Mouse (Mus musculus) lung, adult 18-20 months (tissue): Measurements from ENCODE around the gene Ucp3.
"Not testable (repeated sequence)": the region's sequence is repeated elsewhere in the genome, so short reads cannot be mapped to it uniquely, and the experiment has no call there.

Experiments used
- DNase-seq, 2 experiments: peaks; one replicate each; pipeline ENCODE4 v3.0.0; 2022; ENCODE audit warnings: mixed read lengths in 2 of 2

Gene Ucp3

DNA sequence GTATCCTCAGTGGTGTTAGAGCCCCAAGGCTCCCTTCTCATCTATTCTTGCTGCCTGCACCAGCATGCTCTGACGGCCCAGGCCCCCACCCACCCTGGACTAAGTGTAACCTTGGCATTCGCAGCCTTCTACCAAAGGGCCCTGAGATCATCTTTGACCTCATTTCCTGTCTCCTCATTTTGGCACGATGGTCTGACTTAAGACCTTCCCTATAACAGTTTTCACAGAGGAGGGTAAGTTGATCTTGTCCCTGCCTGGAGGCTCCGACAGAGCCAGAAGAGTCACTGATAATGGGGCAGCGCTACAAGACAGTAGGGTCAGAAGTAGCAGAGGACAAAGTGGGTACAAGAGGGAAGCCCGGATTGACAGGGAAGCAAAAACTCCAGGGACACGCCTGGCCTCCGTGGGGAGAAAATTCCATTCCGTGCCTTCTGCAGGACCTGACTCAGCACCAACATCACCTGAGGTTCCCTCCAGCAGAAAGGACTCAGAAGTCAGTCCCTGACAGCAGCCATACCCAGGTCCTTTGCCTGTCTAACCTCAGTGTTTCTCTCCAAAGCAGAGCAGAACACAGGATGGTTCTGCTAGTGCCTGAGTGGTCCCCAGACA lies 1.2 kb downstream of the Ucp3 start:
- DNase-seq, result no peak

DNA sequence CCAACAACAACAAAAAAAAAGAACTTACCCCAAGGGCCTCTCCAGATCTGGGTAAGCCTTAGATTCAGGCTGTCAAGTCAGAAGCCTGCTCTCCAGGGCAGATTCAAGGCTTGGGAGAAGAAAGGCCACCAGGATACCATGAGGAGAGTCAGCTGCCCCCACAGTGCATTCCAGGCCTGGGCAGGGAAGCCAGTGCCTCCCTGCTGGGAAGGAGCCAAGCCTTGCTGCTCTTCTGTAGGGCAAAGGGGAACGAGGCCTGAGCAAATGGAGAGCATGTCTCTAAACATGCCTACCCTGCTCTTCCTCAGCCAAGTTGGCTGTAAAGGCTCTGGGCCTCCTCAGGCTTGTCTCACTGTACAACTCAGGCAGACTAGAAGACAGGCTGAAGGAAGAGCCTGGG lies 1.9 kb downstream of the Ucp3 start:
- DNase-seq, result peak; percentile 62 to 76

DNA sequence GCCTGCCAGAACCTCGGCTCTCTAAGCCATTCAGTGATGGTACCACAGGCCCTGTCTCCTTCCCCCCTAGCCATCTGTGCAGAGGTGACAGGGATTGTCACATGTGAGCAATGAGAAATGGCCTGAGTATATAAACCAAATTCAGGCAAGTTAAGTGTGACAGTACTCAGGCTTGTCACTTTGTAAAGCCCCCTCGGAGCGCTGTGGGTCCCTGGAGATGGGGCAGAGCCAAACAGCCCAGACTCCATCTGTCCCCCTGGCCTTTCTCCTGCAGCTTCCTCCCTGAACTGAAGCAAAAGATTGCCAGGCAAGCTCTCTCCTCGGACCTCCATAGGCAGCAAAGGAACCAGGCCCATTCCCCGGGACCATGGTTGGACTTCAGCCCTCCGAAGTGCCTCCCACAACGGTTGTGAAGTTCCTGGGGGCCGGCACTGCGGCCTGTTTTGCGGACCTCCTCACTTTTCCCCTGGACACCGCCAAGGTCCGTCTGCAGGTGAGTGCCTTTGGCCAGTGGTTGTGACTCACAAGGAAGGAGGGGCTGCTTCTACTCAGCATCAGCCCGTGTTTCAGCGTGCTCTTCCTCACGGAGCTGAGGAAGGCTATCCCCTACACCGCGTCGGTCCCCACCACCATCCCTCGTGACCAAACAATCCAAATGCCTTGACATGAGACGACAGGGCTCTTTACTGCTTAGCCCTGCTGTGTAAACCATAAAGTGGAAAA lies 6.5 kb downstream of the Ucp3 start:
- no peak for DNase-seq

DNA sequence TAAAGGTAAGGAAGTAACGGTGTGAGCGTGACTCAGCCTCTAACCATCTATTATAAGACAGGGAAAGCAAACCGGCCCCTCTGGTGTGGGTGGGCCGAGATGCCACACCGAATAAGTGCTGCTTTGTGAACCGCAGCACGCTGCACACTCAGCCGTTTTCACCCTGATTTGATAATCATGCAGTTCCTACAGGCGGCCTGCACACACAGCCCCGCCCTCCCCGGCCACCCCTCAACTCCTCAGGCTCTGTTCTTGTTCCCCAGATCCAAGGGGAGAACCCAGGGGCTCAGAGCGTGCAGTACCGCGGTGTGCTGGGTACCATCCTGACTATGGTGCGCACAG lies 7.0 kb downstream of the Ucp3 start:
- no peak for DNase-seq

DNA sequence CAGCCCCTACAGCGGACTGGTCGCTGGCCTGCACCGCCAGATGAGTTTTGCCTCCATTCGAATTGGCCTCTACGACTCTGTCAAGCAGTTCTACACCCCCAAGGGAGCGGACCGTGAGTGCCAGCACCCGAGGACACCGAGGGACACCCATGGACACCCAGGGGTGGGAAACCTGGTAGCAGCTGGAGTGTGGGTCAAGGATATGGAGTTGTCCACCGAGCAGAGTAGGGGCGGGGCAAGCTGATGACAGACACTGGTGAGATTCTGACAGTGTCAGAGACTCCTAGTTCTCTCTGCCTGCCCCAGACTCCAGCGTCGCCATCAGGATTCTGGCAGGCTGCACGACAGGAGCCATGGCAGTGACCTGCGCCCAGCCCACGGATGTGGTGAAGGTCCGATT lies 7.4 kb downstream of the Ucp3 start:
- DNase-seq, result no peak

DNA sequence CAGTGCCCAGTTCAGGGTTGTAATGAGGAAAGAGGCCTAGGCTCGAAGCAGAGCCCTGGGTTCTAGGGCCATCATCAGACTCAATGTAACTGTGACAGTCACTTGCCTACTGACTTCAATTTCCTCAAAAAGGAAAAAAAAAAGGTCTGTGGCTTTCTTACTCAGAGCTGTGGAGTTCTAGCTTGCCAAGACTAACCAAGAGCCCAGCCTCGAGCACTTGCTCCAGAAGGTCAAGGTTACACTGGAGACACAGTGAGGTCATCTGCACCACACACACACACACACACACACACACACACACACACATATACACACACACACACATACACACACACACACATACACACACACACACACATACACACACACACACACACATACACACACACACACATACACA lies 9.3 kb downstream of the Ucp3 start:
- not testable (repeated sequence) for DNase-seq

DNA sequence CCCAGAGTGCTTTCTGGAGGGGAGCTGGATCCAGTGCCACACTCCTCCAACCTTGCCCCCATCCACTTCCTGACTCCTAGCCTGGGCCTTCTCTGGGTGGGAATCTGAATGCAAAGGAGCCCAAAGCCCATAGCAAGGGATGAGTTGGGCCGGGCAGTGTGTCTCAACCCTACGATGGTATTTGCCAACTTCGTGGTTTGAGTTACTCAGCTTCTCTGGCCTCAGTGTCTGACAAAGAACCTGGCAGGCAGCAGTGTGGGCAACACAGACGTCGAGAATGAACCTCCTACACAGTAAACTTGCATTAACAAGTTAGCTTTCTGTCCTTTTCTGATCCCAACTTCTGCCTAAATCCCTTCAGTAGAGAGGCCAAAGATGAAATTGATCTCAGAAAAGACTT lies 11.7 kb downstream of the Ucp3 start:
- DNase-seq, result no peak

DNA sequence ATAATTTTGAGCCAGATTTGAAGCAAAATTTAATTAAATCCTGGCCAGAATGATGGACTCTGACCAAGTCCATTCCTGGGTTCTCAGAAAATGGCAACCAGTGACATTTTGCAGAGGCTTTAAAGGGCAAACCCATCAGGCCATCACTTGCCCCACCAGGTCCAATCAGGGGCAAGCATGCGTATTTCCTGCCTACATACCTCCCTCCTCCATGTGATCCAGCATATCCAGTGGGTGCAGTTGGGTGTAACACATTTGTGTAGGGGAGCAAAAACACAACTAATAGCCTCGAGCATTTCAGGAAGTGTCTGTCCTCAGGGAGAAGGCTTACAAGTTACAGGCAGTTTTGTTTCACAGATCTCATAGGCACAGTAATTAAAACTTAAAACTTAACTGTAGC lies 14.5 kb downstream of the Ucp3 start:
- DNase-seq, result no peak

DNA sequence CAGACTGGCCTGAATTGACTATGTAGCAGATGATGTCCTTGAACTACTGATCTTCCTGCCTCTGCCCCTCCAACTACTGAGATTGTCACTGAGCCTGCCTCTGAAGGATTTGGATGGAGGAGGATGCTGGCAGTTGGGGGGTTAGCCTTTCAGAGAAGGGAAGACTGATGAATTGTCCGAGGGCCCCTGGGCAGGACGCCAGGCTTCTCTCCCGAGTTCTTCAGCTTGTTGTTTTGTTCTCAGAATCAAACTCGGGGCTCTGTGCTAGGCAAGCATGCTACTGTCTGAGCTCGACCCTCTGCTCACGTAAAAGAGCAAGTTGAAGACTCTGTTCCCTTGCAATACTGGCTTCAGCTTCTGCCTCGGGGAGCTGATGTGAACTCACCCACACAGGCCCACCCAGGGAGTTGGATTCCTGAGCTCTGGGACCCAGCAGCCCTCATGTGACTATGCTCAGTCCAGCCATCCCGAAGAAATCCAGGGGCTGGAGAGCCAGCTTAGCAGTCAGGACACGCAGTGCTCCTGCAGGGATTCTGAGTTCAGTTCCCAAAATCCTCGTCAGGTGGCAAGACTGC lies 15.8 kb downstream of the Ucp3 start:
- no peak for DNase-seq

DNA sequence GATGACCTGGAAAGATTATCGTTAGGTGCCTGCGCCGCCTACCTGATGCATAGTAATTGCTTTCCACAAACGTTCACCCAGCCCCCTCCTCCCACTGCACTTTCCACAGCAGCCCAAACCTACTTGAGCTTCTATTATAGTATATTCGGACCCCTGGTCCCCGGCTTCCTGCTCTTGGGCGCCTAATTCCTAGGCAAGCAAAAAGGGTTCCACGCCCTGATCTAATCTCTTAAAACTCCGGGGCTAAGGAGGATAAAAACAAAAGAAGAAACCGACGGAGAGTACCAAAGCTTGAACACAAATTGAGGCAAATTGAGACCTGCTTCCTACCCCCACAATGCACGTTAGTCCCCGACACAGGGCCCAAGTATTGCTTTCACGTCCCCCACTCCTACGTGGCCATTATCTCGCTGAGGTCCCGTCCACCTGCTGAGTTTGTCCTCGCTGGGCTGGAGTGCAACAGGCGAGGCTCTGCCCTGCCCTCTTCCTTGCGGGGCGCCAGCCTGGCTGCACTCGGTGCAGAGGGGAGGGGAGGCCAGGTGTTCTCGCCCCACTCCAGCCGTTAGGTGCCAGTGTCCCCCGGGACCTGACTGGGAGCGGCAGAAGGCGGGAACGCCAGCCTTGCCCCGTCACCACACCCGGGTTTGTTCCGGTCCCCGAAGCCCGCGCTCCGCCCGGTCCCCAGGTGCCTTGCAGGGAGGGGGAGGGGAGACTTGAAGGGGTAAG lies 19.8 kb downstream of the Ucp3 start:
- DNase-seq, result peak; percentile 50 to 88

DNA sequence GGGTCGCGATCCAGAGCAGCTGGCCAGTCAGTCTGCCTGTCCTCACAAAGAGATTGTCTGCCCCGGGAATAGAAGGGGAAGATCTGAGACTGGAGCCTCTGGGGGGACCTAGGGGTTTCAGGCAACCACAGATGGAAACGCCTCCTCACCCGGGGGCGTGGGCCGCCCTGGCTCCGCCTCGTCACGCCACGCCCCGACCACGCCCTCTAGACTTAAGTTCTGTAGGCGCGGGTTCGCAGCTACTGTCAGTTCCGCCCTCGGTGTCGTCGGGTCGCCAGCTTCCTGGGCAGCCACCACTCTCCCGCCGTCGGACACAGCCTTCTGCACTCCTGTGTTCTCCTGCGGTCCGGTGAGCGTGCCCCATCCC lies 20.3 kb downstream of the Ucp3 start, which contains the start of gene Ucp2:
Ucp2 (plus strand) TSS at position 221 of the 367 bp plus-strand sequence.
- DNase-seq, result peak; percentile 96

DNA sequence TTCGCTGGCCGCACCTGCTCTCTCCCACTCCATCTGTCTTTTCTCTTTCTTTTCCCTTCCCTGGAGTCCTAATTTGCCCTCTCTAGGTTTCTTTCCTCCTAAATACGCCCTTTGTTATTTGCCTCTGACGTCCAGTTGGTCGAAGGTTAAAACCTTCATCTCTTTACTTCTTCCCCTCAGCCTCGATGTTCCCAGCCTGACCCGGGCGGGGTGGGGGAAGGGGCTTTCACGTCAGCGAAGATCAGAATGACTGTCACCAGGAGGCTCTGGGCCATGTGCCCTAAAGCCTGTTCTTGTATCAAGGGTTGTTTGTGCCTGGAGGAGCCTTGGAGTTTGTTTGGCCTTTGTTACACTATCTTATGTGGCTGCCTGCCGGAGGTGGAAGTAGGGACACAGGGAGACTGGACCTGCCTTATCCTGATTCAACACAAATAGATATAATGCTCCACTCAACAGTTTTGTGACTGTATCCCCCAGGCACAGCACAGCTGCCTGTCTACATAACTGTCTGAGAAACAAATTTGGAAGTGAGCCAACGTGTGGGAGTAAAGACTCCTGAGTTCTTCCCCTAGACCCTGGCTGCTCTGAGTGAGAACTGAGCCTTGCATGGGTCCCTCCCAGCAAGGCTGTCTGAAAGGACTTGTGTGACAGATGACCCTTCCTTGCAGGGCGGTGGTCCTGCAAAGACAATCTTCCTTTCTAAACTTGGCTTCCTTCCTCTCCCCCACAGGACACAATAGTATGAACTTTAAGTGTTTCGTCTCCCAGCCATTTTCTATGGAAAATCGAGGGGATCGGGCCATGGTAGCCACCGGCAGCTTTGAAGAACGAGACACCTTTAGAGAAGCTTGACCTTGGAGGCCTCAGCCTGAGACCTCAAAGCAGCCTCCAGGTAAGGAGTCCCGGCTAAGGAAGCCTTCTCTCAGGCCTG lies 21.0 kb downstream of the Ucp3 start:
- DNase-seq, result peak; percentile 48 to 67

DNA sequence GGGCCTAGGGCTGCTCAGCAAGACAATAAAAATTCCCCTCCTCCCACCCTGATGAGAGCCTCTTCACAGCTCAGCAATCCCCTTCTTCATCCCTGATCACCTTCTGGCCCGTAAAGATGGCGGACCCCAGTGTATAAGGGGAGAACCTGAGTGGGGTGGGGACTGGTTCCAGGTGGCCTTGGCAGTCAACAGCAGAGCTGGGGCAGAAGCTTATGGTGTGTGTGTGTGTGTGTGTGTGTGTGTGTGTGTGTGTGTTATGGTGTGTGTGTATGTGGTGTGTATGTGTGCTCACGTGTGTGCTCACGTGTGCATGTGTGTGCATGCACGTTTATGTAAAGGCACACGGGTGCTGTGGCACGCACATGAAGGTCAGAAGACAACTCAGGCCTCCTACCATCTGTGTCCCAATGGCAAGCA lies 21.6 kb downstream of the Ucp3 start:
- no peak for DNase-seq

DNA sequence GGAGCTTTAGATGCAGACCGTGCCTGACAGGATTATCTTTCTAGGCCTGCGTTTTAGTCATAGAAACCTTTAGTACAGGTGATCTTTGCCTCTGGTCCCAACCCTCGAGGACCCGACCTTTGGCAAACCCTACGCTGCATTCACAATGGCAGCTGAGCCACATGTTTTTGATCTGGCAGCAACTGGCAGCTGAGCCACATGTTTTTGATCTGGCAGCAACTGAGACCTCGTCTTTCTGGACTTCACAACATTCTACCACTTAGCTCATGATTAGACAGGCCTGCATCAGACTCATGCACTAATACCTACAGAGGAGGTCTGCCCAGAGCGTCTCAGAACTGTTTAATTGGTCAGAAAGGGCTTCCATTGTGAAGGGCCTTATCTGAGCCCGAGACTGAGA lies 22.3 kb downstream of the Ucp3 start:
- no peak for DNase-seq

DNA sequence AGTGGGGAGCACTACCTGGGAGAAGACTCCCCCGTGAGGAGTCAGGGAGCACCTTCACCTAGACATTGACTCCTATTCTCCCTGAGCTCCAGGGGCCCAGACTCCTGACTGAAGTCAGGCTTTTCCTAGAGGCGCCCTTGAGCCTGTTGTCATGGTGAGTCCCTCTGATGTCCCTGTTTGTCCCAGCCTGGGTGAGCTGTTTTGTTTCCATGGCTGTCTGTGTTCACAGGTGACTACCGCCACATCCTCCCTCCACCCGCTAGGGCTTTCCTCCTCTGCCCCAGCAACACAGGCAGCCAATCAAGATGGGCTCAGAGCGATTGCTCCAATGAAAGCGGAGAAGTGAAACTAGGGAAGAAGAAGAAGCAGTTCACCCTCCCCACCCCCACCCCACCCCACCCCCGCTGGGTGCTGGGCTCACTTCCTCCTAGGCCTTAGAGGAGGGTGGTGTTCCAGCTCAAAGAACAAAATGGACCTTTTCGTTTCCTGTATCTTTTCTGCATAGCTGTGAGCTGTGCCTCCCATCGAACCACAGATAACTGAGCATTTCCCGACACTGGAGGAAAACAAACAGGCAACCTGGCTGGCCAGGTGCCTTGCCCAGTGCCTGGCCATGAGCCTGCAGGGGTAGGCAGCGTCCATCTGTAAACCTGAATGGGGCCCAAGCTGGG lies 22.9 kb downstream of the Ucp3 start:
- DNase-seq, result peak; percentile 93 to 94

DNA sequence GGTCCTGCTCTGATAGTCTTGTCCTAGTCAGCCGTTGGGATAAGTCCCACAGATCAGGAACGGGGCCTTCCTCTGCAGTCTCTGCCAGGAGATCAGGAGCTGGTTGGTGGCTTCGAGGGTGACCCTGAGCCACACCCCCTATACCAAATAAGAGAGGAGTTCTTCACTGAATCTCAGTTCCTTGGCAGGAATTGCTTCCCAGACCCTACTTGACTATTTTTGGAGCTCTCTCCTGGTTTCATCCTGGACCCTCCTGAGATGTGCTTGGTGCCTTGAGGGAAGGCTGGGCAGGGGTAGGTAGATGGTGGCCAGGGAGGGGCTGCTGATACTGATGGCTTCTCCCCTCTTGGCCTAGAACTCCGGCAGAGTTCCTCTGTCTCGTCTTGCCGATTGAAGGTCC lies 23.6 kb downstream of the Ucp3 start:
- DNase-seq, result no peak

DNA sequence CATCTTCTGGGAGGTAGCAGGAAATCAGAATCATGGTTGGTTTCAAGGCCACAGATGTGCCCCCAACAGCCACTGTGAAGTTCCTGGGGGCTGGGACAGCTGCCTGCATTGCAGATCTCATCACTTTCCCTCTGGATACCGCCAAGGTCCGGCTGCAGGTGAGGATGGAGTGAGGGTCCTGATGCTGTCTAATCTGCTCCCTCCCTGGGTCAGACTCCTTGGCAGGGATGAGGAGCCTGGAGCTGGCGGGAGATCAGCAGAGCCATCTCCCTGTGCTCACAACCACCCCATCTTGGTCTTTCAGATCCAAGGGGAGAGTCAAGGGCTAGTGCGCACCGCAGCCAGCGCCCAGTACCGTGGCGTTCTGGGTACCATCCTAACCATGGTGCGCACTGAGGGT lies 24.0 kb downstream of the Ucp3 start:
- no peak for DNase-seq

DNA sequence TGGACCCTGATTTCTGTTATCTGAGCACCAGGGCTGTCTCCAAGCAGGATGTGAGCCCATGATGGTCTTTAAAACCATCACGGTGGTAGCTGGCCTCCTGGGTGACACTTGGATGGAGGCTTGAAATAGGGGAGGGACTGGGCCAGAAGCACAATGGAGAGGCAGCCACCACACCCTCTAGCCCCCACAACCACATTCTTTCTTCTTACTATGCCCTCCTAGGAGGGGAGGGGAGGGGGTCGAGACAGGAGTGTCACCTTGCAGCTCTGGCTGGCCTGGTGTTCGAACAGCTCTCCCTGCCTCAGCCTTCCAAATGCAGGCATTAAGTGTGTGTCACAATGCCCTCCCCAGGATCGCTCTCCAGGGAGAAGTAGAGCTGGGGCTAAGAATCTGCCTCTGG lies 24.6 kb downstream of the Ucp3 start:
- no peak for DNase-seq

DNA sequence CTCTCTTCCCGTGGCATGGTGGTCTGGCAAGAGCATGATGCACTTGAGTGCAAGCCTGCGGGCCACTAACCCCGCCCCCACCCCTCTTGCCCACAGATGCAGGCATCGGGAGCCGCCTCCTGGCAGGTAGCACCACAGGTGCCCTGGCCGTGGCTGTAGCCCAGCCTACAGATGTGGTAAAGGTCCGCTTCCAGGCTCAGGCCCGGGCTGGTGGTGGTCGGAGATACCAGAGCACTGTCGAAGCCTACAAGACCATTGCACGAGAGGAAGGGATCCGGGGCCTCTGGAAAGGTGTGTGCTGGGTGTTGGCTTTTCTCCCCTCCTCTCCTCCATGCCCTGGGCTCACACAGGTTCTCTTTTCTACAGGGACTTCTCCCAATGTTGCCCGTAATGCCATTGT lies 25.2 kb downstream of the Ucp3 start:
- no peak for DNase-seq

DNA sequence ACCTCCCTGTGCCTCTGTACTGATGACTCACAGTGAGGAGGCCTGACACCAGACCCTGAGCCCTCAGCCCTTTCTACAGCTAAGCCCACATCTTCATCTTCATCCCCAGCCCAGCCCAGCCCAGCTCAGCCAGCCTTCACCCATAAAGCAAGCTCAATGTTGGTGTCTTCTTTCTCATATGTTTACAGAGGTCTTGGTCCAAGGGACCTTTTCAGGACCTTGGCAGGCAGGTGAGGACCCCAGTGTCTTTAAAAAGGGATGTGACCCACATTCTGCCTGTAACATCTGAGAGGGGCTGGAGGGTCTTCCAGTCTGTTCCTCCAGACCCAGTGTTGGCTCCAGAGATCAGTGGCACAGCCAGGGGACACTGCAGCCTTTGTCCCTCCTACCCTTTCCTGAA lies 26.7 kb downstream of the Ucp3 start:
- DNase-seq, result no peak

DNA sequence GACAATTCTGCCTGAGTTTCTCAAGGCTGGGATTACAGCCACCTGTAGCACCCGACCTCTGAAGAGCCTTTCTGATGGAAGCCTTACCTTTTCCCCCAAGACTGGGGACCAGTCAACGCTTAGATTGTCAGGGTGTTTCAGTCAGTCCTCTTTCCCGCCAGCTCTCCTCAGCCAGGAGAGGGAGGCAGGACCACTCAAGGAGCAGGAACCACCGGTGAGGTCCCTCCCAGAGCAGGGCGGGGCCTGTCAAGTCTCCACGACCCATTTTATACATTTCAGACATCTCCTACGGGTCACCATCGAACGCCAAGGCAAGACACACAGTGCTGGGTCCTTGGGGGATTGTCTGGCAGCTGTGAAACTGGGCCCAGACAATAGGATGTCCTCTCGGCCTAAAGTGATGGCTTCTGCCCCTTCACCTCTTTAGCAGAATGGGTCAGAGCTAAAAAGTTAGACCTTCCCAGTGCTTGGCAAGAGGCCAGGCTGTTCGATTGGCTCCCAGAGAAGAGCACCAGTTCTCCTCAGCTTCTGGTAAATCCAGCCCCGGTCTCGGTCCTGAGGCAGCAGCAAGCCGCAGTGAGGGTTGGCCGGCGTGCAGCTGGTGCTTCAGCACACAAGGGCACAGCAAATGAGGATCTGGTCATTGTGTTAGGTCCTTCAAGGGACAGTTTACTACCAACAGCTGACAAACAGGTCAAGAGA lies 27.6 kb downstream of the Ucp3 start:
- DNase-seq, result peak; percentile 62 to 64
